ENCODE assay signal across 25 mouse cellular contexts in the genomic region with DNA sequence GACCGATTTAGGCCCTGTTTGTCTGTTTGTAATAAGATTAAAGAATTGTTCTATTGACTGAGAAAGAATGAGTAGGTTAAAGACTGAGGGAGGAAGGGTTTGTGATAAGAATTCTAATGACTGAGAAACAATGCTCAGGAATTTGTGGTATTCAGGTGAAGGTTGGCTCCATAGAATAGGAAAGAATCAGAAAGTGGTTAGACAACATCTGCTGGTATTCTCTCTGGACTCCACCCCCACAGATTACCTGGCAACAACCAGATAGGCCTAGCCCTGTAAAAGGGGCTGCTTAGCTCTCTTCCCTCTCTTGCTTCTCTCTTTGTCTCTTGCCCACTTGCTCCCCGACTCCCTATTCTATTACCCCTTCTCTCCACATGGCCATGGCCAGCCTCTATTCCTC. TPM values are rescaled to one million over a fixed set of nuclear protein-coding genes. Genes with fewer than 3 reads are reported as not detected.
DNase-seq lines count a peak whose midpoint lies in the region; ATAC-seq and TF ChIP-seq lines count a peak whose summit lies in the region.
"Had no signal": no experiment of that assay in that cellular context is flagged by ENCODE, and none has a peak within 500 bp of the region (broad histone marks: within the 10 kb centered on the region; RNA-seq: fewer than 3 reads in every experiment).

No protein-coding gene starts in this region.

- no peak for TF ChIP-seq CTCF in ES-Bruce4 (IDR thresholded peaks at IDR 0.05; ENCODE audit: low read depth, low read length)

- no peak overlapping the region for H3K9ac ChIP-seq in midbrain, embryonic 13.5 days (replicated peaks)
- H3K9ac ChIP-seq in ES-Bruce4 (ENCODE audit: low read depth, poor library complexity, severe bottlenecking): no peak overlapping the region
- no peak overlapping the region for H3K9ac ChIP-seq in ES-E14 (ENCODE audit: insufficient read depth, low read depth, low read length, poor library complexity, severe bottlenecking)
- H3K9ac ChIP-seq in hindbrain, embryonic 11.5 days (ENCODE audit: low read depth, low read length): no peak overlapping the region
- H3K9ac ChIP-seq: embryonic facial prominence, embryonic 12.5 days; forebrain, embryonic 13.5 days; forebrain, embryonic 15.5 days; forebrain, postnatal 0 days had no signal

- no peak overlapping the region for H3K4me2 ChIP-seq in midbrain, embryonic 13.5 days (replicated peaks)
- H3K4me2 ChIP-seq in hindbrain, embryonic 11.5 days (replicated peaks; ENCODE audit: low read depth, low read length): no peak overlapping the region
- H3K4me2 ChIP-seq: embryonic facial prominence, embryonic 12.5 days; forebrain, embryonic 13.5 days; forebrain, embryonic 15.5 days had no signal

- intact Hi-C loops in left cerebral cortex, postnatal 10 days (cut with DNase I): no loop called here

- H3K27me3 ChIP-seq in midbrain, embryonic 10.5 days (ENCODE audit: low read depth, poor library complexity, severe bottlenecking): no peaks in the 10 kb centered on the region
- H3K27me3 ChIP-seq in midbrain, embryonic 13.5 days: no peaks in the 10 kb centered on the region
- H3K27me3 ChIP-seq in ES-Bruce4 (ENCODE audit: control insufficient read depth, insufficient read depth, low read length, poor library complexity, severe bottlenecking): no peaks in the 10 kb centered on the region
- no peaks in the 10 kb centered on the region for H3K27me3 ChIP-seq in hindbrain, embryonic 11.5 days (ENCODE audit: control insufficient read depth, insufficient read depth, low read length)
- H3K27me3 ChIP-seq: CH12.LX; embryonic facial prominence, embryonic 12.5 days; forebrain, embryonic 13.5 days; forebrain, embryonic 15.5 days had no signal

- H3K4me1 ChIP-seq in midbrain, embryonic 10.5 days: peaks cover 10% of the 10 kb centered on the region
- no peaks in the 10 kb centered on the region for H3K4me1 ChIP-seq in midbrain, embryonic 13.5 days (replicated peaks)
- H3K4me1 ChIP-seq in ES-Bruce4 (ENCODE audit: control insufficient read depth, insufficient read depth, low read length) (no peaks in the 10 kb centered on the region), ES-E14 (ENCODE audit: control insufficient read depth in 2 of 2, insufficient read depth in 2 of 2, low read length in 2 of 2, poor library complexity in 1 of 2) (peaks cover 5% of the 10 kb centered on the region in 2 experiments; a peak in 3 of 4 replicates)
- no peaks in the 10 kb centered on the region for H3K4me1 ChIP-seq in hindbrain, embryonic 11.5 days (replicated peaks; ENCODE audit: control insufficient read depth, insufficient read depth, low read length)
- H3K4me1 ChIP-seq: embryonic facial prominence, embryonic 10.5 days; embryonic facial prominence, embryonic 12.5 days; forebrain, embryonic 13.5 days; forebrain, embryonic 15.5 days had no signal

- H3K9me3 ChIP-seq in midbrain, embryonic 10.5 days (replicated peaks): no peaks in the 10 kb centered on the region
- H3K9me3 ChIP-seq in midbrain, embryonic 13.5 days: no peaks in the 10 kb centered on the region
- H3K9me3 ChIP-seq in ES-Bruce4 (replicated peaks; ENCODE audit: control insufficient read depth, insufficient read depth, low read length, poor library complexity, severe bottlenecking): no peaks in the 10 kb centered on the region
- no peaks in the 10 kb centered on the region for H3K9me3 ChIP-seq in ES-E14 (ENCODE audit: control insufficient read depth, insufficient read depth, low read depth, low read length)
- no peaks in the 10 kb centered on the region for H3K9me3 ChIP-seq in hindbrain, embryonic 11.5 days (ENCODE audit: control insufficient read depth, low read length)
- H3K9me3 ChIP-seq: embryonic facial prominence, embryonic 10.5 days; embryonic facial prominence, embryonic 12.5 days; forebrain, embryonic 13.5 days; forebrain, embryonic 15.5 days had no signal

- no peak overlapping the region for H3K4me3 ChIP-seq in midbrain, embryonic 10.5 days
- no peak overlapping the region for H3K4me3 ChIP-seq in midbrain, embryonic 13.5 days (replicated peaks)
- H3K4me3 ChIP-seq in ES-Bruce4 (ENCODE audit: low read depth, low read length) (no peak overlapping the region), ES-E14 (ENCODE audit: insufficient read depth in 1 of 2, low read depth in 1 of 2, low read length in 2 of 2, poor library complexity in 1 of 2, severe bottlenecking in 1 of 2) (no peak overlapping the region)
- H3K4me3 ChIP-seq in hindbrain, embryonic 11.5 days (ENCODE audit: low read depth, low read length): no peak overlapping the region
- H3K4me3 ChIP-seq: embryonic facial prominence, embryonic 10.5 days; embryonic facial prominence, embryonic 12.5 days; forebrain, embryonic 13.5 days; forebrain, embryonic 15.5 days had no signal

- peak overlapping the region; percentile 65 for H3K27ac ChIP-seq in midbrain, embryonic 10.5 days (replicated peaks)
- H3K27ac ChIP-seq in midbrain, embryonic 13.5 days: no peak overlapping the region
- H3K27ac ChIP-seq in ES-Bruce4 (ENCODE audit: insufficient read depth, low read length) (peak overlapping the region; percentile 89), ES-E14 (ENCODE audit: insufficient read depth, low read depth, low read length, poor library complexity, severe bottlenecking) (0 out of 2 replicates have a peak overlapping the region, but pooled peaks have one; percentile 33)
- no peak overlapping the region for H3K27ac ChIP-seq in hindbrain, embryonic 11.5 days (ENCODE audit: low read depth, low read length)
- H3K27ac ChIP-seq: embryonic facial prominence, embryonic 10.5 days; embryonic facial prominence, embryonic 12.5 days; forebrain, embryonic 13.5 days; forebrain, embryonic 15.5 days had no signal

- DNase-seq in midbrain, embryonic 10.5 days (ENCODE audit: low spot score): no peak
- peak; percentile 59 for DNase-seq in ES-E14 (ENCODE audit: low read depth, low spot score)
- peak; percentile 93 for DNase-seq in R1 (ENCODE audit: low read depth, low spot score)
- no peak for DNase-seq in MN1 (ENCODE audit: low spot score)
- DNase-seq in left cerebral cortex, postnatal 10 days (ENCODE audit: extremely low spot score in 1 of 2, low spot score in 2 of 2): no peak
- no peak for DNase-seq in hindbrain, embryonic 11.5 days (ENCODE audit: low spot score)
- DNase-seq: adrenal gland, adult 2 months; adrenal gland, postnatal 10 days; adrenal gland, postnatal 25 days; B cell, adult 2 months; cerebellum, adult 11 months; cerebellum, adult 18-20 months; cerebellum, adult 8-10 months; cerebellum, postnatal 10 days; cerebellum, postnatal 25 days; forebrain, postnatal 0 days had no signal

- no peak for ATAC-seq in midbrain, embryonic 13.5 days
- no peak for ATAC-seq in hindbrain, embryonic 11.5 days (ENCODE audit: low FRiP score)
- ATAC-seq: CD4-positive, CD25-positive, alpha-beta regulatory T cell, adult 4 months; forebrain, embryonic 13.5 days; forebrain, embryonic 15.5 days; forebrain, postnatal 0 days had no signal

- TF ChIP-seq POLR2A in ES-Bruce4 (IDR thresholded peaks at IDR 0.05; ENCODE audit: insufficient read depth, low read length): no peak

- TF ChIP-seq EP300 in ES-Bruce4 (IDR thresholded peaks at IDR 0.05; ENCODE audit: insufficient read depth, low read depth, low read length): peak; percentile 58; the same call in 1 of the 2 replicates

- WGBS in midbrain, embryonic 10.5 days: 46% methylated on average over 2 of the region's 2 CpGs
- WGBS in midbrain, embryonic 13.5 days: 20% methylated on average over 2 of the region's 2 CpGs
- 54% methylated on average over 2 of the region's 2 CpGs for WGBS in hindbrain, embryonic 11.5 days

- in situ Hi-C loops in ES-E14 (cut with MboI; ENCODE audit: low sequenced_read_pairs in 2 of 2, unreplicated experiment in 2 of 2): no loop called here

- no peaks in the 10 kb centered on the region for H3K36me3 ChIP-seq in midbrain, embryonic 10.5 days
- no peaks in the 10 kb centered on the region for H3K36me3 ChIP-seq in midbrain, embryonic 13.5 days
- H3K36me3 ChIP-seq in ES-Bruce4 (ENCODE audit: control insufficient read depth, insufficient read depth, low read length, poor library complexity, severe bottlenecking) (no peaks in the 10 kb centered on the region), ES-E14 (ENCODE audit: control insufficient read depth, insufficient read depth, low read length, poor library complexity, severe bottlenecking) (no peaks in the 10 kb centered on the region)
- H3K36me3 ChIP-seq in hindbrain, embryonic 11.5 days (ENCODE audit: control insufficient read depth, insufficient read depth, low read length): no peaks in the 10 kb centered on the region
- H3K36me3 ChIP-seq: embryonic facial prominence, embryonic 10.5 days; embryonic facial prominence, embryonic 12.5 days; forebrain, embryonic 15.5 days had no signal

TF ChIP-seq in ES-E14, 5 proteins besides CTCF, POLR2A, EP300 and RAD21:
- TF ChIP-seq CHD2 (IDR thresholded peaks at IDR 0.05; ENCODE audit: low read depth, low read length): 0 out of 2 replicates have a peak, but pooled peaks have one; percentile 58
- TF ChIP-seq HCFC1 (IDR thresholded peaks at IDR 0.05; ENCODE audit: borderline replicate concordance, insufficient read depth, low read length): no peak
- no peak for TF ChIP-seq MAFK (IDR thresholded peaks at IDR 0.05; ENCODE audit: insufficient read depth, low read depth, low read length)

RNA-seq across cellular contexts. Expression of gene Slc6a15, which starts 20.8 kb away (rescaled TPM):
- polyA plus RNA-seq in midbrain, embryonic 10.5 days (2016; fragmentation: Nextera tagmentation; extraction: Ambion mirVana): 7.2 and 8.3 TPM in 2 replicates
- polyA plus RNA-seq in midbrain, embryonic 13.5 days (2015; fragmentation: Nextera tagmentation; extraction: Ambion mirVana): 25.6 and 27.6 TPM in 2 replicates
- 15.1 and 17.9 TPM in 2 replicates for polyA plus RNA-seq in ES-Bruce4 (2011; ENCODE audit: insufficient read depth, insufficient read length, low read depth, missing spikeins)
- 11.0 and 14.8 TPM in 2 replicates for total RNA-seq in ES-E14 (2012; rRNA removed)
- total RNA-seq in left cerebral cortex, postnatal 10 days (2021): 100 to 1,000 TPM; 112 to 121 TPM
- polyA plus RNA-seq in hindbrain, embryonic 11.5 days (2014; fragmentation: Nextera tagmentation; extraction: Ambion mirVana): 21.5 and 21.9 TPM in 2 replicates
- total RNA-seq: CH12.LX, MEL had no signal
- polyA plus RNA-seq: CD4-positive, CD25-positive, alpha-beta regulatory T cell, adult 4 months had no signal

Comparison
In these comparisons a context has a peak if more than half of its experiments do, and no peak if none do; other contexts are left out.
1. H3K27ac ChIP-seq: peak in midbrain, embryonic 10.5 days (single experiment), ES-Bruce4 (single experiment) and ES-E14 (single experiment); none in midbrain, embryonic 13.5 days (single experiment) and hindbrain, embryonic 11.5 days (single experiment).
2. DNase-seq: peak in ES-E14 (single experiment) and R1 (single experiment); none in midbrain, embryonic 10.5 days (single experiment), MN1 (single experiment), left cerebral cortex, postnatal 10 days (0 of 2) and hindbrain, embryonic 11.5 days (single experiment).